Mouse (Mus musculus) cortical plate, adult 2 months (tissue): ENCODE results near the gene Aff1. TPM values are rescaled to one million over a fixed set of nuclear protein-coding genes. Genes with fewer than 3 reads are reported as not detected.
A peak's percentile ranks its signal among the peaks of the same experiment; 100 is the strongest.

ENCODE experiments used
- H3K27ac ChIP-seq: fragments of 200-500 bp; 2 replicates; pipeline ENCODE4 v1.5.1; 2012; ENCODE audit warnings: low read length, control low read depth, inconsistent platforms; ENCODE audit not compliant: insufficient read depth
- H3K4me1 ChIP-seq: fragments of 200-500 bp; 2 replicates; pipeline ENCODE4 v1.6.1; 2011; ENCODE audit warnings: low read length; ENCODE audit not compliant: control insufficient read depth, insufficient read depth
- H3K4me3 ChIP-seq: fragments of 200-500 bp; 2 replicates; pipeline ENCODE4 v1.5.1; 2011; ENCODE audit warnings: mild to moderate bottlenecking, low read length, control low read depth; ENCODE audit not compliant: insufficient read depth
- CTCF ChIP-seq: fragments of 200-500 bp; IDR thresholded peaks from 2 replicates; pipeline ENCODE4 v1.5.1; 2011; ENCODE audit warnings: mild to moderate bottlenecking, control low read depth, low read length; ENCODE audit not compliant: insufficient read depth; ENCODE audit errors: extremely low read depth
- POLR2A ChIP-seq: fragments of 200-500 bp; IDR thresholded peaks from 2 replicates; pipeline ENCODE4 v1.6.1; 2011; ENCODE audit warnings: mild to moderate bottlenecking, low read length, control low read depth; ENCODE audit not compliant: insufficient read depth; ENCODE audit errors: extremely low read depth
- polyA plus RNA-seq: library from polyadenylated mRNA; depleted of rRNA; stranded (reverse); fragments of >200 nt; gene quantifications from 2 replicates; pipeline ENCODE4 v1.2.3, GENCODE M21; 2012

The Aff1 gene
- polyA plus RNA-seq, 1 experiment: 3.6 TPM

DNA sequence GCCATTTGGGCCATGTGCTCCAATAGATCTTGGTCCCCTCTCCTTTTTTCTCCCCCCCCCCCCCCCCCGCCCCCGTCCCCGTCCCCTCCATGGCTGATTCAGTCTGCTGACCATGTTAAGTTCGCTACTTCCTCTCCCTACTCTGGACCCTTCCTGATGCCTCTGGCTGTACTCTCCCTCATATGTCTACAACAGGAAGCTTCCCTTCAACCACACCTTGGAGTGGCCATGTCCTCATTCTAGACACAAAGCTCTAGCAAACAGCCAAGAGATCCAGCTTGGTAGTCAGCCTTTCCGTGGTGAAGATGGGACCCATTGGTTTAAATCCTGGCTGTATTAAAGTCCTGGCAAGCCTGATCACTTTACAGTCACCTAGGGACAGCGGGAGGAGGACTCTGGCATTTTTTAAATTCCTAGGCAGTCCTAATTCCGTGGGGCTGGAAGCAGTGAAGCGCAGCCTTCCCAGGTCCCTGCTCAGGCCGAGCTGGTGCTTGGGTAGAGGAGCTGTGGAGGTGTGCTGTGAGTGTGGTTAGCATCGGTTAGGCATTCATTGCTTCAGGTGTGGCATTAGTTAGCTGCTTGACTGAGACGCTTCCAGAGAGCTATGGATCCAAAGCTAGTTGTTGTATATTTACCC is 144.1 kb downstream of the Aff1 start:
- Histone ChIP-seq H3K4me1 (no peaks in the 10 kb centered on the region), H3K27ac (no peak overlapping the region), H3K4me3 (no peak overlapping the region)
- TF ChIP-seq CTCF (no peak), POLR2A (no peak)

DNA sequence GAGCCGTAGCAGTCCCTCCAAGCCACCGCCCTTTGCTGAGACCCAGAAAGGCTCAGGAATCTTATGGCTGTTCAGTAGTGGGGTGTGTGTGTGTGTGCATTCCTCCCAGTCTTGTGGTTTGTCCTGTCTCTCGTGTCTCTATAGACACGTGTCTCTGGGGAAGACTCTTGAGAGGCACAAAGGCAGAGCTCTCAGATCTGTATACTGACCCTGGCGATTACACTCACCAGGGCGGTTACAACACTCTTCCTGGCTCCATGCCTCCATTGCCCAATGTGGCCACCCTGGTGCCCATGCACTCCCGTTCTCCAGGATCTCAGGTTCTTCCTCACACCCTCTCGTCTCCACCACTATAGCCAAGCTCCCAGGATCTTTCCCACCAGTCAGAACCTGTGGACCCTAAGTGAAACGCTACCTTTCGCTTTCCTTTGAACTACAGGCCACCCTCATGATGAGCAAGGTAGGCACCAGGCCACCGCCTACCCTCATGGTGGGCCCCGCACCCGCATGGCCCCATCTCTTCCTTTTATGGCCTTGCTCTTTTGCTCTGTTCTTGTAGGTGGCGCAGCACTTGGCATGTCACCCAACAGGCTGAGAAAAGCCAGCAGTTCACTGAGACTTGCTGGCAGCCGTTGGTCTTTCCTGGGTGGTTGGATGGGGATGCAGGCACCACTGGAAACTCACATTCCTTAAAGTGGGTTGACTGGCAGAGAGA is 146.5 kb downstream of the Aff1 start:
- TF ChIP-seq CTCF (no peak), POLR2A (no peak)
- no peak overlapping the region for H3K4me3 ChIP-seq
- H3K4me1 ChIP-seq: no peaks in the 10 kb centered on the region
- H3K27ac ChIP-seq: no peak overlapping the region

DNA sequence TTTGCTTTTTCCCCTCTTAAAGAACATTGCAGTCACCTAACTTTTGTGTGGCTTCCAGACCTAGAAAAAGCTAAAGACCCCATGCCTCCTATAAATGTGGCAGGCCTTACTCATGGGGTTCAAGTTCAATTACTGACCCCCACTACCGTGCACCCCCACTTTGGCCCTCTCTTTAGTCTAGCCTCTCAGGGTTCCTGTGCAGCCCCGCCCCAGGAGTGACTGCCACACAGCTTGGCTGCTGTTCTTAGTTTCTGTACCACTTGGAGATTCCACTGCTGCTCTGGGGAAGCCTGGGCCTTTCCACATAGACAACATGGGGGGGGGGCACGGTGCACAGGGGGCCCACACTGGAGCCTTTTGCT is 147.1 kb downstream of the Aff1 start:
- Histone ChIP-seq H3K4me1 (no peaks in the 10 kb centered on the region), H3K4me3 (no peak overlapping the region), H3K27ac (no peak overlapping the region)
- TF ChIP-seq CTCF: no peak
- TF ChIP-seq POLR2A: no peak

DNA sequence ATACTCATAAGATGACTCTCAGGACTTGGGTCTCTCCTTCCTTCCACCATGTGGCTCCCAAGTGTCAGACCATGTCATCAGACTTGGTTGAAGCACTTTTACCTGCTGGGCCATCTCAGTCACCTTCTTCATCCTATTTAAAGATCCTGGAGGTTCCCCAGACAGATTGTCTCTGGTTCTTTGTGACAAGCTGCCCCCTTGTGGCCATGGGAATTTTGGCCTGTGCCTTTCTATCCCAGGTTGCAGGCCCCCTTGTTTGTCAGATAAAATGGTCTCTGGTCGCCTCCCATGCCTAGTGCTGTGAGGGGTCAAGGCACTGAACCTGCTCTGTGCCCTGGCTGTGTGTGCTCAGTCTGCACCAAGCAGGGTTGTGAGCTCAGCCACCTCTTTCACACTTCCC is 151.8 kb downstream of the Aff1 start:
- TF ChIP-seq POLR2A (no peak), CTCF (peak; percentile 41)
- Histone ChIP-seq H3K27ac (no peak overlapping the region), H3K4me3 (no peak overlapping the region), H3K4me1 (no peaks in the 10 kb centered on the region)

DNA sequence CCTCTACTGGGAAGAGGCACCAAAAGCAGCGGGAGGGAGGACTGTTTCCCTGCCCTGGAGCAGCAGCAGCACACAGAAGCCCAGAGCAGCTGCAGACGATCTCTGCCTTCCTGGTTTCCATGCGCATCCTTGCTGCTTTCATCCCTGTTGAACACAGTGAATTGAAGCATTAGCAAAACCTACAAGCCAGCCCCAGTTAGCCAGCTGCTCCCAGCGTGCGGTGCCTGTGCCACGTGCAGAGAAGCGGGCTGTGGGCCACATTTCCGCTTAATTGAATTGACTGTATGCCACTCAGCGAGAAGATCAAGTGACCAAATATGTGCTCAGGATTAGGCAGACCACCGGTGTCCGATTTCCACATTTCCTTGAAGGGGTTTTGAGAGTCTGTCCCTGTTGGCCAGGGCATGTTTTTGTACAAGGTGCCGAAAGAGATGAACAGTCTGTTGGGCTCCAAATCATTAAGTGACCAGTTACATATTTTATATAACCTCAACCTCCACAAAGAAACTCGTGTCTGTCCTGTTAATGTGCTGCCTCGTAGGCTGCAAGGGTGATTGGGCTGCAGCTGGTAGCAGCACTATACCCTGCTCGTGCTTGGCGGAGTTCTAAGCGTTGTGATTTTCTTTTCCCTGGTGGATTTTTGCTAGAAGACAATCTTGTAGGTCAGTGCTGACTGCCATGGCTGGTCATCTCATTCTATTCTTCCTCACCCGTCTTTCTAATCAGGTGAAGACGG is 153.4 kb downstream of the Aff1 start:
- Histone ChIP-seq H3K27ac (no peak overlapping the region), H3K4me1 (no peaks in the 10 kb centered on the region), H3K4me3 (no peak overlapping the region)
- TF ChIP-seq POLR2A (no peak), CTCF (no peak)

DNA sequence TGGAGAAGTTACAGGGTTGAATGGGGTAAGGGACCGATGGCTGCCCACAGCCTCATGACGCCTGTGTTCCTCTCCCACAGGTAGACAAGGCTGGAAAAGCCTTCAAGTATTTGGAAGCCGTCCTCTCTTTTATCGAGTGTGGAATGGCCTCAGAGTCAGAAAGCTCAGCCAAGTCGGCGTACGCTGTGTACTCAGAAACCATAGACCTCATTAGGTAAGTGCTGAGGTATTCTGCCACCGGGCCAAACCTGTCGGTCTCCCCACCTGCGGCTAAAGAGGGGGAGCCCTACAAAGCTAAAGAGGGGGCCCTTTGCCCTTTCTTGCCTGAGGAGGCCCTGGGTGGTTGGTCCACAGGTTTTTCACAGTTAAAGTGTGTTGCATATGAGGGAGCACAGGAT is 154.0 kb downstream of the Aff1 start:
- Histone ChIP-seq H3K4me3 (no peak overlapping the region), H3K27ac (no peak overlapping the region), H3K4me1 (no peaks in the 10 kb centered on the region)
- TF ChIP-seq CTCF (no peak), POLR2A (no peak)

GRCm38 (mm10) chr5:103846609-103847008 is 154.4 kb downstream of the Aff1 start:
- Histone ChIP-seq H3K4me3 (no peak overlapping the region), H3K27ac (no peak overlapping the region), H3K4me1 (no peaks in the 10 kb centered on the region)
- no peak for TF ChIP-seq POLR2A
- no peak for TF ChIP-seq CTCF

DNA sequence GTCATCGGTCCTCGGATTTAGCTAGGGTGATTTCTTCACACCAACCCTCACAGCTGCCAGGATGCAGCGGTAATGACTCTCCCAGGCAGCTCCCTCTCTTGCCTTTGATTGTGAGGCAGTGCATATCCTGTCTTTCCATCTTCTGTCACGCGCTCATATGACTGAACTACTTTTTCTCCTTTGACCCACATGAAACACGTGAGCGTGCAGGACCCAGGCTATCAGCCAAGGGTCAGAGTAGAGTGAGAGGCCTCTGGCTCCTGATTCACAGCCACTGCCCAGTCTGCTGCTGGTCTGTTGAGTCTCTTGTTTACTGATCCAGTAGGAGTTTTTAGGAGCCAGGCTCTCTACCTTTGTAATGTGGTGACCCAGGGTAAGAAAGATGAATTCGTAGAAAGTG is 156.4 kb downstream of the Aff1 start:
- Histone ChIP-seq H3K4me1 (no peaks in the 10 kb centered on the region; the same call in 1 of the 2 replicates), H3K27ac (no peak overlapping the region), H3K4me3 (no peak overlapping the region)
- TF ChIP-seq POLR2A (no peak), CTCF (no peak)

- no peak overlapping the region for H3K4me3 ChIP-seq
- no peak overlapping the region for H3K27ac ChIP-seq
- peaks cover 3% of the 10 kb centered on the region for H3K4me1 ChIP-seq
- no peak for TF ChIP-seq POLR2A
- no peak for TF ChIP-seq CTCF
Measured at GRCm38 (mm10) chr5:103852756-103853549, 160.8 kb downstream of the Aff1 start.
